Mouse (Mus musculus) erythroblast, embryonic 14.5 days (primary cell): ENCODE results near the gene Immt.

ENCODE experiments used
- GATA1 ChIP-seq: IDR thresholded peaks from 2 replicates; pipeline ENCODE4 v1.6.1; 2012; ENCODE audit warnings: low read length, inconsistent platforms, mixed read lengths
- TAL1 ChIP-seq: IDR thresholded peaks from 3 replicates; pipeline ENCODE4 v1.6.1; 2012; ENCODE audit warnings: low read length, inconsistent platforms, mixed read lengths

DNA sequence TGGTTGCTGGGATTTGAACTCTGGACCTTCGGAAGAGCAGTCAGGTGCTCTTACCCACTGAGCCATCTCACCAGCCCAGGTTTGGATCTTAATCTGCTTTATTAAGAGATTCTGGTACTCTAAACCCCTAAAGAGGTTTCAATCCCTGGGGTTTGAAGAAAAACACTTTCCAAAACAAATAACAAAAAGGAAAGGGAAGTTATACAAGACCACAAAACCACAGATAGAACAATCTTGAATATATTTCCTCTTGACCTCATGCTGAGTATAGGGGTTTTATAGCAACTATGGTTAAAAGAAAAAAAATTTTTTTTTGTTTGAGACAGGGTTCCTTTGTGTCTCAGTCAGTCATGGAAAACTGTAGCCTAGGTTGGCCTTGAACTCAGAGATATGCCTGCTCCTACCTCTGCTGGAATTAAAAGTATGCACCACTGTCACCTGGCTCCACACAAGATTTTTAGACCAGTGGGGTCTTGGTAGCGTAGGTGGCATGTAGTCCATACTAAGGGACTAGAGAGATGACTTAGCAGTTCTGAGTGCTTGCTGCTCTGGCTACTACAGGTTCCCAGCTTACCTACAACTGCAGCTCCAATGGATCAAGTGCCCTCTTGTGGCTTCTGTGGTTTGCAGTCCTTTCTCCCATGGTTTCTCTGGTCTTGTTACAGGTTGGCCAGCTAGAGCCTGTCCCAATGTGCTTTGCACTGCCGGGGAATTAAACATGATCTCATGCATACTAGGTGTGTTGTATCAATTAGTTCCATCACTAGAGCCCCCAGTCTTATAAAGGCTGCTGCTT, 47.0 kb downstream of the Immt start:
- TF ChIP-seq GATA1 (no peak), TAL1 (no peak)
